In the genomic region with DNA sequence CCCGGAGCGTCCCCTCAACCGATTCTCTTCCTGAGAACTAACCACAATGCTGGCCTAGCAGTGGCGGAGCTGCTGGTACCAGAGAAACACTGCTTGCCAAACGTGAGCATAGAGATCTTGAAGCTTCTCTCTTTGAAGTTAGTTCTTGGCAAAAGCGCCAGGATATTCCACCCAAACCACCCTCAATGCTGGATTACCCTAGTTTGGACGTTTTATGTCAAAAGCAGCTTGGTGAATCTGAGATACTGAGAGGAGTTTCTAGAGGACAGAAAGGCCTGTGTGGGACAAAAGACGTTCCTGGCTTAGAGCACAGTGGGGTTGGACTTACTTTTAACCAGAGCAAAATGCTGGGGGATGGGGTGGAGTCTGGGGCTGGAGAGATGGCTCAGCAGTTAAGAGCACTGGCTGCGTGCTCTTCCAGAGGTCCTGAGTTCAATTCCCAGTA, we compare ENCODE assay signal across 8 mouse cellular contexts. TPM values are rescaled to one million over a fixed set of nuclear protein-coding genes. Genes with fewer than 3 reads are reported as not detected.
A peak's percentile ranks its signal among the peaks of the same experiment; 100 is the strongest.
DNase-seq lines count a peak whose midpoint lies in the region; ATAC-seq and TF ChIP-seq lines count a peak whose summit lies in the region.

No protein-coding gene starts in this region.

- peak overlapping the region; percentile 74 for H3K27ac ChIP-seq in heart, embryonic 15.5 days
- no peak overlapping the region; the same call in 1 of the 2 replicates for H3K27ac ChIP-seq in ES-E14 (ENCODE audit: insufficient read depth, low read depth, low read length, poor library complexity, severe bottlenecking)
- peak overlapping the region; percentile 80 for H3K27ac ChIP-seq in limb, embryonic 12.5 days

- H3K36me3 ChIP-seq in heart, embryonic 15.5 days = no peaks in the 10 kb centered on the region
- no peaks in the 10 kb centered on the region for H3K36me3 ChIP-seq in ES-E14 (ENCODE audit: control insufficient read depth, insufficient read depth, low read length, poor library complexity, severe bottlenecking)
- no peaks in the 10 kb centered on the region for H3K36me3 ChIP-seq in limb, embryonic 12.5 days
- H3K36me3 ChIP-seq in myocyte (ENCODE audit: control insufficient read depth, insufficient read depth) = no peaks in the 10 kb centered on the region

- peaks cover 4% of the 10 kb centered on the region for H3K79me2 ChIP-seq in myocyte (ENCODE audit: control insufficient read depth, insufficient read depth)

- no peak for TF ChIP-seq POLR2A in myocyte (IDR thresholded peaks at IDR 0.05; ENCODE audit: insufficient read length, low read depth)

- DNase-seq in heart, postnatal 14 days = no peak
- DNase-seq in ES-E14 (ENCODE audit: low read depth, low spot score) = peak; percentile 21
- DNase-seq in adrenal gland, postnatal 14 days = no peak
- no peak for DNase-seq in layer of hippocampus, adult 9-10 months (ENCODE audit: low spot score)

- peak overlapping the region; percentile 70 for H3K9ac ChIP-seq in heart, embryonic 15.5 days
- peak overlapping the region; percentile 53 for H3K9ac ChIP-seq in ES-E14 (ENCODE audit: insufficient read depth, low read depth, low read length, poor library complexity, severe bottlenecking)
- H3K9ac ChIP-seq in limb, embryonic 12.5 days (replicated peaks) = peak overlapping the region; percentile 74

- H3K4me3 ChIP-seq in heart, embryonic 15.5 days = peak overlapping the region; percentile 83
- H3K4me3 ChIP-seq in ES-E14 (ENCODE audit: insufficient read depth in 1 of 2, low read depth in 1 of 2, low read length in 2 of 2, poor library complexity in 1 of 2, severe bottlenecking in 1 of 2) = peak overlapping the region; percentile 84 to 98
- peak overlapping the region; percentile 73 for H3K4me3 ChIP-seq in limb, embryonic 12.5 days (replicated peaks)
- peak overlapping the region; percentile 44 for H3K4me3 ChIP-seq in myocyte

- no peaks in the 10 kb centered on the region for H3K27me3 ChIP-seq in heart, embryonic 15.5 days
- no peaks in the 10 kb centered on the region for H3K27me3 ChIP-seq in limb, embryonic 12.5 days
- no peaks in the 10 kb centered on the region for H3K27me3 ChIP-seq in myocyte (ENCODE audit: control insufficient read depth, insufficient read depth, insufficient read length)

- 1% methylated on average over 9 of the region's 9 CpGs for WGBS in heart, embryonic 15.5 days
- 5% methylated on average over 9 of the region's 9 CpGs for WGBS in limb, embryonic 12.5 days

- H3K9me3 ChIP-seq in heart, embryonic 15.5 days (replicated peaks) = no peaks in the 10 kb centered on the region
- no peaks in the 10 kb centered on the region for H3K9me3 ChIP-seq in ES-E14 (ENCODE audit: control insufficient read depth, insufficient read depth, low read depth, low read length)
- no peaks in the 10 kb centered on the region for H3K9me3 ChIP-seq in limb, embryonic 12.5 days

- H3ac ChIP-seq in myocyte (ENCODE audit: control insufficient read depth, insufficient read length) = peak overlapping the region; percentile 68

- intact Hi-C loops in heart, postnatal 14 days (cut with DNase I) = no loop called here

- H3K4me2 ChIP-seq in heart, embryonic 15.5 days = peak overlapping the region; percentile 88
- H3K4me2 ChIP-seq in limb, embryonic 12.5 days = peak overlapping the region; percentile 88
- H3K4me2 ChIP-seq in myocyte (ENCODE audit: low read depth) = peak overlapping the region; percentile 83

- H3K4me1 ChIP-seq in heart, embryonic 15.5 days (replicated peaks) = peaks cover 24% of the 10 kb centered on the region
- peaks cover 4 to 5% of the 10 kb centered on the region in 2 experiments; a peak in 2 of 4 replicates for H3K4me1 ChIP-seq in ES-E14 (ENCODE audit: control insufficient read depth in 2 of 2, insufficient read depth in 2 of 2, low read length in 2 of 2, poor library complexity in 1 of 2)
- peaks cover 13% of the 10 kb centered on the region for H3K4me1 ChIP-seq in limb, embryonic 12.5 days (replicated peaks)

- ATAC-seq in heart, embryonic 15.5 days (replicated peaks; ENCODE audit: insufficient number of reproducible peaks, insufficient read depth, low FRiP score, low read depth) = no peak
- ATAC-seq in erythroid progenitor cell, adult 5-6 weeks (replicated peaks; ENCODE audit: low FRiP score, poor library complexity, severe bottlenecking) = peak; percentile 50
- ATAC-seq in limb, embryonic 12.5 days (ENCODE audit: insufficient number of reproducible peaks, insufficient read depth, low FRiP score, low TSS enrichment, low read depth) = peak; percentile 38; the same call in 1 of the 2 replicates

- in situ Hi-C loops in ES-E14 (cut with MboI; ENCODE audit: low sequenced_read_pairs in 2 of 2, unreplicated experiment in 2 of 2) = no loop called here

TF ChIP-seq in ES-E14, 5 proteins besides CTCF, POLR2A, EP300 and RAD21:
- no peak for TF ChIP-seq ZNF384 (IDR thresholded peaks at IDR 0.05; ENCODE audit: low read depth, low read length)
- no peak for TF ChIP-seq ZC3H11A (IDR thresholded peaks at IDR 0.05; ENCODE audit: borderline replicate concordance, low read depth, low read length)
- TF ChIP-seq MAFK (IDR thresholded peaks at IDR 0.05; ENCODE audit: insufficient read depth, low read depth, low read length) = no peak
- no peak for TF ChIP-seq CHD2 (IDR thresholded peaks at IDR 0.05; ENCODE audit: low read depth, low read length)
- no peak for TF ChIP-seq HCFC1 (IDR thresholded peaks at IDR 0.05; ENCODE audit: borderline replicate concordance, insufficient read depth, low read length)

TF ChIP-seq in myocyte, 11 proteins besides CTCF, POLR2A, EP300 and RAD21:
- TF ChIP-seq MAX (IDR thresholded peaks at IDR 0.05; ENCODE audit: low read depth) (no peak), MYOG (IDR thresholded peaks at IDR 0.05; ENCODE audit: control insufficient read depth in 1 of 3, insufficient read depth in 1 of 3, insufficient read length in 2 of 3, low read depth in 2 of 3) (no peak), CEBPB (IDR thresholded peaks at IDR 0.05; ENCODE audit: insufficient read depth, poor library complexity, severe bottlenecking) (no peak), TCF12 (IDR thresholded peaks at IDR 0.05; ENCODE audit: insufficient read depth, poor library complexity, severe bottlenecking) (no peak), USF1 (IDR thresholded peaks at IDR 0.05; ENCODE audit: low read depth) (no peak), REST (IDR thresholded peaks at IDR 0.05; ENCODE audit: insufficient read depth, insufficient read length) (no peak), SRF (IDR thresholded peaks at IDR 0.05; ENCODE audit: control insufficient read depth, insufficient read length, low read depth) (no peak), E2F4 (IDR thresholded peaks at IDR 0.05; ENCODE audit: insufficient read depth) (no peak), MYOD1 (IDR thresholded peaks at IDR 0.05; ENCODE audit: control insufficient read depth in 1 of 3, insufficient read length in 2 of 3, low read depth in 2 of 3) (no peak), POLR2AphosphoS2 (IDR thresholded peaks at IDR 0.05; ENCODE audit: insufficient read length, low read depth) (no peak), TCF3 (IDR thresholded peaks at IDR 0.05; ENCODE audit: insufficient read length, low read depth) (no peak)

RNA-seq across cellular contexts. Expression of a gene that starts 0.6 kb away (rescaled TPM):
- 0.45 and 0.62 TPM in 2 replicates for polyA plus RNA-seq in heart, embryonic 15.5 days (2015; fragmentation: Nextera tagmentation; extraction: Ambion mirVana)
- under 1 TPM; 0.45 to 0.54 TPM for total RNA-seq in heart, postnatal 14 days (2021)
- 1.1 and 1.7 TPM in 2 replicates for total RNA-seq in ES-E14 (2012; rRNA removed)
- 1.4 and 4.2 TPM in 2 replicates for total RNA-seq in erythroid progenitor cell, adult 5-6 weeks (2015; ENCODE audit: low replicate concordance)
- 2.6 and 3.3 TPM in 2 replicates for total RNA-seq in erythroid progenitor cell, adult 5-6 weeks (2017; ENCODE audit: low replicate concordance)
- polyA plus RNA-seq in limb, embryonic 12.5 days (2016; fragmentation: Nextera tagmentation; extraction: Ambion mirVana) = 0.90 TPM in 2 replicates
- polyA plus RNA-seq in myocyte (2012; fragmentation: generic; extraction: Trizol) = 0.90 TPM
- total RNA-seq in adrenal gland, postnatal 14 days (2021) = 1.6 and 2.6 TPM in 2 replicates

RNA-seq across cellular contexts. Expression of a gene that starts 39.0 kb away (rescaled TPM):
- 7.4 and 8.1 TPM in 2 replicates for polyA plus RNA-seq in heart, embryonic 15.5 days (2015; fragmentation: Nextera tagmentation; extraction: Ambion mirVana)
- 1 to 10 TPM; 5.8 to 7.7 TPM for total RNA-seq in heart, postnatal 14 days (2021)
- total RNA-seq in ES-E14 (2012; rRNA removed) = 12.5 and 14.9 TPM in 2 replicates
- total RNA-seq in erythroid progenitor cell, adult 5-6 weeks (2015; ENCODE audit: low replicate concordance) = 27.0 and 28.1 TPM in 2 replicates
- 17.6 and 18.2 TPM in 2 replicates for total RNA-seq in erythroid progenitor cell, adult 5-6 weeks (2017; ENCODE audit: low replicate concordance)
- 13.0 and 13.4 TPM in 2 replicates for polyA plus RNA-seq in limb, embryonic 12.5 days (2016; fragmentation: Nextera tagmentation; extraction: Ambion mirVana)
- 4.6 TPM for polyA plus RNA-seq in myocyte (2012; fragmentation: generic; extraction: Trizol)
- 8.4 and 11.1 TPM in 2 replicates for total RNA-seq in adrenal gland, postnatal 14 days (2021)

RNA-seq across cellular contexts. Expression of a gene that starts 57.0 kb away (rescaled TPM):
- polyA plus RNA-seq in heart, embryonic 15.5 days (2015; fragmentation: Nextera tagmentation; extraction: Ambion mirVana) = 2.4 and 3.2 TPM in 2 replicates
- 1 to 10 TPM; 2.9 to 3.3 TPM for total RNA-seq in heart, postnatal 14 days (2021)
- 3.2 and 3.6 TPM in 2 replicates for total RNA-seq in ES-E14 (2012; rRNA removed)
- 8.8 and 11.2 TPM in 2 replicates for total RNA-seq in erythroid progenitor cell, adult 5-6 weeks (2015; ENCODE audit: low replicate concordance)
- total RNA-seq in erythroid progenitor cell, adult 5-6 weeks (2017; ENCODE audit: low replicate concordance) = 4.5 and 6.0 TPM in 2 replicates
- 3.5 TPM in 2 replicates for polyA plus RNA-seq in limb, embryonic 12.5 days (2016; fragmentation: Nextera tagmentation; extraction: Ambion mirVana)
- 2.6 TPM for polyA plus RNA-seq in myocyte (2012; fragmentation: generic; extraction: Trizol)
- 8.6 and 9.9 TPM in 2 replicates for total RNA-seq in adrenal gland, postnatal 14 days (2021)
